Mouse (Mus musculus): Measurements from ENCODE around the gene Dnajb3.

DNA sequence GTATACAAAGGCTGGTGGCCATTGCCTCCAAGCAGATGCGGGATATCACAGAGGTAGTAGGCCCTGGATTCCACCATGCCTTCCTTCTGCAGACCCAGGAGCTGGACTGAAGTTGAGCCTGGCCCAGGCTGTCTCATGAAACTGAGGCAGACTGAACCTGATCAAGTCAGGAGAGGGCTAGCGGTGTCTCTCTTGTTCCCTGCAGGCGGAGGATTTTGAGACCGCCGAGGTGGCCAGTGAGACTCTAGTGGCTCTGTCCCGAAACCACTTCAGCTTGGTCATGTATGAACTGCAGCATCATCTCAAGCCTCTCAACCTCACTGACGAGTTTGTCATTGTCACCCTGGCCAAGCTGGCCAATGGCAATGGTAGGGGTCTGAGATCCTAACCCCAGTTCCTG, 24.8 kb upstream of the Dnajb3 start:
- no peak for TF ChIP-seq CTCF (IDR thresholded peaks at IDR 0.05; ENCODE audit: control insufficient read depth, insufficient read depth, low read length)
- TF ChIP-seq POLR2A (IDR thresholded peaks at IDR 0.05; ENCODE audit: borderline replicate concordance, control insufficient read depth, low read depth, low read length): no peak
